Mouse (Mus musculus) kidney, adult 2 months (tissue): ENCODE measurements around the gene Gtf2b. TPM values are rescaled to one million over a fixed set of nuclear protein-coding genes. Genes with fewer than 3 reads are reported as not detected.

Experiments
- DNase-seq: peaks from one replicate; pipeline ENCODE4 v3.0.0; 2021
- H3K27ac ChIP-seq: fragments of 200-500 bp; 2 replicates; pipeline ENCODE4 v1.5.1; 2012; ENCODE audit warnings: low read depth, low read length, control low read depth, inconsistent platforms; ENCODE audit not compliant: insufficient read depth
- H3K27me3 ChIP-seq: fragments of 200-500 bp; replicated peaks from 2 replicates; pipeline ENCODE4 v1.6.1; 2012; ENCODE audit warnings: mild to moderate bottlenecking, moderate library complexity, low read length, inconsistent platforms; ENCODE audit not compliant: control insufficient read depth, insufficient read depth
- H3K36me3 ChIP-seq: fragments of 200-500 bp; 2 replicates; pipeline ENCODE4 v1.6.1; 2012; ENCODE audit warnings: mild to moderate bottlenecking, moderate library complexity, low read length, inconsistent platforms; ENCODE audit not compliant: control insufficient read depth, insufficient read depth
- H3K4me1 ChIP-seq: fragments of 200-500 bp; 2 replicates; pipeline ENCODE4 v1.6.1; 2011; ENCODE audit warnings: low read length; ENCODE audit not compliant: control insufficient read depth, insufficient read depth
- H3K4me3 ChIP-seq: fragments of 200-500 bp; 2 replicates; pipeline ENCODE4 v1.5.1; 2011; ENCODE audit warnings: mild to moderate bottlenecking, low read depth, low read length, control low read depth; ENCODE audit not compliant: insufficient read depth
- CTCF ChIP-seq: fragments of 200-500 bp; conservative IDR thresholded peaks from 2 replicates; pipeline ENCODE4 v1.5.1; 2011; ENCODE audit warnings: low read depth, mild to moderate bottlenecking, control low read depth, low read length, moderate library complexity, mixed read lengths; ENCODE audit not compliant: insufficient read depth, insufficient read length
- POLR2A ChIP-seq: fragments of 200-500 bp; IDR thresholded peaks from one replicate; pipeline ENCODE4 v1.6.1; 2011; ENCODE audit warnings: low read depth, low read length, control low read depth
- WGBS: fragments of 180-500 bp; shearing (Covaris S2); methylation state at CpG from one replicate; pipeline ENCODE4 v1.1.7; 2018; 5-methylcytosine and 5-hydroxymethylcytosine counted together
- polyA plus RNA-seq: library from polyadenylated mRNA; depleted of rRNA; stranded (reverse); fragments of >200 nt; gene quantifications from 2 replicates; pipeline ENCODE4 v1.2.3, GENCODE M21; 2012; rRNA removed

Gtf2b gene
- polyA plus RNA-seq, 1 experiment = 27.0 TPM

DNA sequence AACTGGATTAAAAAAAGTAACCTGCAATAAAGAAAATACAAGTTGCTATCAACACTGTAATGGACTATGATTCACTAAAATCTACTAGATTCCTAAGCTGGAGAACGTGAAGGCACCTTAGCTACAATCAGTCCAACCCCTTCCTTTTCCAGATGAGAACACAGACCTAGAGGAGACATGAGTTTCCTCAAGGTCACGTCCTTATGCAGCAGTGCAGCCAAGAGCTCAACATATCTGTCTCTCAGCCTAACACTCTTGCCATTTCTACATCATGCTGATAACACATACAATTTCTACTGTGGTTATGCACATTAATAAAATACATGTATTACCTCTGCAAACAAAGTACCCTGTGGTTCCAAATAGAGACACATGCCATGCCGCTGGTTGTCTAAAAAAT is 46.7 kb downstream of the Gtf2b start:
- DNase-seq = no peak
- Histone ChIP-seq H3K4me3 (no peak overlapping the region), H3K27me3 (no peaks in the 10 kb centered on the region), H3K4me1 (no peaks in the 10 kb centered on the region), H3K36me3 (peaks cover 6% of the 10 kb centered on the region), H3K27ac (no peak overlapping the region)
- TF ChIP-seq CTCF (no peak), POLR2A (no peak)
- WGBS = 79% methylated on average over 3 of the region's 3 CpGs

- TF ChIP-seq POLR2A (no peak), CTCF (no peak)
- 98% methylated on average over 3 of the region's 3 CpGs for WGBS
- Histone ChIP-seq H3K36me3 (peaks cover 4% of the 10 kb centered on the region), H3K4me3 (no peak overlapping the region), H3K4me1 (no peaks in the 10 kb centered on the region), H3K27ac (no peak overlapping the region), H3K27me3 (no peaks in the 10 kb centered on the region)
- DNase-seq = no peak
Observed at GRCm38 (mm10) chr3:142817506-142817905, 52.7 kb downstream of the Gtf2b start.

DNA sequence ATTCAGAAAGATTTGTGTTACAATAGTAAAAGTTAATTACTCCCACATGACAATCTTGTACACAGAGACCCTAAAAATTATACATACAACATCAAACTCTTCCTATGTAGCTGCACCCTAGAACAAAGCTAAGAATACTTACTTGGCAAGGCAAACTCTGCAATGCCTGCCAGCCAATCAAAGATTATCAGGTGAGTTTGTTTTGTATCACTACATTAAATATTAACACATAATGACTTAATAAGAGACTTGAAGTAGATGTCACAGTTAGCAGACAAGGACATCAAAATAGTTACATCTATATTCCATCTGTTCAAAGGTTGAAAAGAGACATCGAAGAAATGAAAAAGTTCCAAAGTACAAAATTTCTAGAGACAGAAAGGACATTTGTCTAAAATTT is 58.8 kb downstream of the Gtf2b start:
- DNase-seq = peak; percentile 73
- H3K27ac ChIP-seq = no peak overlapping the region
- H3K4me3 ChIP-seq = no peak overlapping the region
- peaks cover 7% of the 10 kb centered on the region for H3K36me3 ChIP-seq
- WGBS = 54% methylated on average over 1 of the region's 1 CpGs
- H3K4me1 ChIP-seq = peaks cover 4% of the 10 kb centered on the region
- TF ChIP-seq CTCF (no peak), POLR2A (no peak)
- H3K27me3 ChIP-seq = no peaks in the 10 kb centered on the region

DNA sequence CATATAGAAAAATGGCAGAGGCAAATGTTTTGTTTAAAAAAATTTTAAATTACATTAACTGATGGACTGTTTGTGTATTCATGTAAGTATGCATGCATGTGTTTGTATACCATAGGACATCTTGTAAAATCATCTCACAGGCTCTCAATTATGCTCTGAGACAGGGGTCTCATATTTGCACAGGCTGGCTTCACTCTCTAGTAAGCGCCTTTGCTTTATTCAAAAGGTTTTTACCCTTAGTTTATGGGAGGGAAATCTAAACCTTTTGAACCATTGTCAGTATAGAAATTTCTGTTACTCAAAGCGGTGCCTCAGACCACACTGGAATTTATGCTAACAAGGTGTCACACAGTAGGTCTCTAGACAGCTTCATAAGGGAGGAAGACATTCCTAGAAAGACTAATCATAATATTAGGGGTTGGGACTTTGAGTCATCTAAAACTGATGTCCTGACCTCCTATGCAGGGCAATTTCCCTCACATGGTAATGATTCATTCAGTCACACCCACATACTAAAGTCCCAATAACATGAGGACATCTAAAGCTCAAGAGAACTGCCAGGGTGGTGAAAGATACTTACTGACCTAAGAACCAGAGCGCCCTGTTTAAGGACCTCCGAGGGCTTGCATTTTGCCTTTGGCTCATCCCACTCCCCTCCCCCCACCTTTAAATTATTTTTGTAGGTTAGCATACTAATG is 61.8 kb downstream of the Gtf2b start:
- no peak overlapping the region for H3K4me3 ChIP-seq
- H3K36me3 ChIP-seq = peaks cover 5% of the 10 kb centered on the region
- DNase-seq = no peak
- no peaks in the 10 kb centered on the region for H3K27me3 ChIP-seq
- peaks cover 4% of the 10 kb centered on the region for H3K4me1 ChIP-seq
- WGBS = 77% methylated on average over 4 of the region's 4 CpGs
- H3K27ac ChIP-seq = no peak overlapping the region
- TF ChIP-seq POLR2A (no peak), CTCF (no peak)

DNA sequence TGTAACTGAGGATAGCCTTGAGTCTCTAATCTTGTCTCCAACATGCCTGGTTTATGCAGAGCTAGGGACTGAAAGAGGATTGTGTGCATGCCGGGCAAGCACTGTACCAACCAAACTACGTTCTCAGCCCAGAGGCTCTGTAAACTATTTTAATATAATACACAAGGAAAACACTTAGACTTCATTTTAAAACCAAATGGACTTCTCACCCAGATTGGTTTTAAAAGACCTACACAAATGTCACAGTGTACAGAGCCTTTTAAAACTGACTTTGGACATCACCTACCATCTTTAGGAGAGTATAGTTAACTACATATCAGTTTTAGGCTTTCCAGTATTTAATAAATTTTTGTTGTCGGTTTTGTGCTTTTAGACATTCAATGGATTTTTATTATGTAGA is 68.1 kb downstream of the Gtf2b start:
- Histone ChIP-seq H3K4me1 (no peaks in the 10 kb centered on the region), H3K27ac (no peak overlapping the region), H3K27me3 (no peaks in the 10 kb centered on the region), H3K36me3 (peaks cover 5% of the 10 kb centered on the region), H3K4me3 (no peak overlapping the region)
- 83% methylated on average over 3 of the region's 3 CpGs for WGBS
- TF ChIP-seq CTCF (no peak), POLR2A (no peak)
- no peak for DNase-seq

Other genes starting within 250 kb of the Gtf2b start
- 2.8 and 3.6 TPM in 2 replicates for gene Gbp7, start 234.7 kb upstream of the Gtf2b start, polyA plus RNA-seq
- gene Gbp3, start 205.0 kb upstream of the Gtf2b start, polyA plus RNA-seq = 46.3 and 52.4 TPM in 2 replicates
- 0.04 and 0.27 TPM in 2 replicates for gene Gbp2b, start 170.2 kb upstream of the Gtf2b start, polyA plus RNA-seq
- 7.3 and 9.4 TPM in 2 replicates for gene Gbp2, start 144.4 kb upstream of the Gtf2b start, polyA plus RNA-seq
- gene Kyat3, start 64.0 kb upstream of the Gtf2b start, polyA plus RNA-seq = 61.2 and 68.2 TPM in 2 replicates
- gene Pkn2, start 117.0 kb downstream of the Gtf2b start, polyA plus RNA-seq = 12.7 and 13.6 TPM in 2 replicates